Mouse (Mus musculus) liver, embryonic 15.5 days (tissue): ENCODE data around the gene Tnpo3. TPM values are rescaled to one million over a fixed set of nuclear protein-coding genes. Genes with fewer than 3 reads are reported as not detected.
A peak's percentile ranks its signal among the peaks of the same experiment; 100 is the strongest.

ENCODE experiments used
- ATAC-seq: fragments of 200-750 bp; cut with Nextera tagmentation; 2 replicates; pipeline ENCODE4 v1.8.0; 2017; ENCODE audit warnings: moderate number of reproducible peaks, mild to moderate bottlenecking, moderate library complexity; ENCODE audit not compliant: insufficient read depth
- H3K27ac ChIP-seq: fragments of 300-500 bp; sonication (generic); replicated peaks from 2 replicates; pipeline ENCODE4 v1.5.1; 2015; ENCODE audit warnings: mild to moderate bottlenecking, inconsistent platforms
- H3K27me3 ChIP-seq: fragments of 300-500 bp; sonication (generic); 2 replicates; pipeline ENCODE4 v1.6.1; 2015; ENCODE audit warnings: mild to moderate bottlenecking, inconsistent platforms
- H3K36me3 ChIP-seq: fragments of 300-500 bp; sonication (generic); replicated peaks from 2 replicates; pipeline ENCODE4 v1.6.1; 2015; ENCODE audit warnings: moderate library complexity, mild to moderate bottlenecking, inconsistent platforms
- H3K4me1 ChIP-seq: fragments of 300-500 bp; sonication (generic); replicated peaks from 2 replicates; pipeline ENCODE4 v1.6.1; 2015; ENCODE audit warnings: inconsistent platforms
- H3K4me2 ChIP-seq: fragments of 300-500 bp; sonication (generic); 2 replicates; pipeline ENCODE4 v1.6.1; 2015; ENCODE audit warnings: moderate library complexity, mild to moderate bottlenecking, inconsistent platforms
- H3K4me3 ChIP-seq: fragments of 300-500 bp; sonication (generic); replicated peaks from 2 replicates; pipeline ENCODE4 v1.5.1; 2015; ENCODE audit warnings: mild to moderate bottlenecking, inconsistent platforms
- H3K9ac ChIP-seq: fragments of 300-500 bp; sonication (generic); 2 replicates; pipeline ENCODE4 v1.6.1; 2015; ENCODE audit warnings: moderate library complexity, mild to moderate bottlenecking, inconsistent platforms
- H3K9me3 ChIP-seq: fragments of 300-500 bp; sonication (generic); replicated peaks from 2 replicates; pipeline ENCODE4 v1.6.1; 2016; ENCODE audit warnings: inconsistent platforms
- WGBS: fragments of 180-500 bp; shearing (Covaris S2); methylation state at CpG from one replicate; pipeline ENCODE4 v1.1.7; 2015; ENCODE audit warnings: mixed read lengths; ENCODE audit not compliant: insufficient replicate concordance; 5-methylcytosine and 5-hydroxymethylcytosine counted together
- polyA plus RNA-seq: library from polyadenylated mRNA; unstranded; fragments of >200 nt; fragmentation: Nextera tagmentation; extraction: Ambion mirVana; gene quantifications from 2 replicates; pipeline ENCODE4 v1.2.1, GENCODE M21; 2015

Gene Tnpo3
- polyA plus RNA-seq, 1 experiment from 2014 or later = 31.5 TPM

- no peak overlapping the region for H3K4me3 ChIP-seq
- H3K36me3 ChIP-seq = no peaks in the 10 kb centered on the region
- H3K9ac ChIP-seq = no peak overlapping the region
- H3K4me2 ChIP-seq = no peak overlapping the region
- H3K4me1 ChIP-seq = no peaks in the 10 kb centered on the region
- no peaks in the 10 kb centered on the region for H3K9me3 ChIP-seq
- H3K27me3 ChIP-seq = peaks cover 44% of the 10 kb centered on the region
- ATAC-seq = no peak
- no peak overlapping the region for H3K27ac ChIP-seq
- WGBS = 66% methylated on average over 4 of the region's 4 CpGs
Measured at GRCm38 (mm10) chr6:29636322-29637092, 26.8 kb upstream of the Tnpo3 start.

DNA sequence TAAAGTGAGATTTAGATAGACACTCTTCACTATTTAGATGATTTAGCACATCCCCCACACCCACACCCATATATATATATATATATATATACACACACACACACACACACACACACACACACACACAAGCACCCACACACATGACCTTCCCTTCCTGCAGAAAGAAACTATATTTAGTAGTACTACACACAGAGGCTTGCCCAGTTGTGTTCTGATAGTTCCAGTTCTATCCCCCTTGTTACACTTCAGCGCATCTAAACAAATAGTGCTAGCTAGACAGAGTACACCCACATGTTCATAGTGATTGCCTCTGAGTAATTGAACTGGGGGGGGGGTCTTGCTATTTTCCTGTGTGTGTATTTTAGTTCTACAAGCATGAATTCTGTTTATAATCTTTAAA is 24.9 kb upstream of the Tnpo3 start:
- Histone ChIP-seq H3K4me1 (no peaks in the 10 kb centered on the region), H3K27me3 (peaks cover 37% of the 10 kb centered on the region), H3K36me3 (no peaks in the 10 kb centered on the region), H3K27ac (no peak overlapping the region), H3K9ac (no peak overlapping the region), H3K4me2 (no peak overlapping the region), H3K9me3 (no peaks in the 10 kb centered on the region), H3K4me3 (no peak overlapping the region)
- ATAC-seq = no peak
- WGBS = 80% methylated on average over 1 of the region's 1 CpGs

GRCm38 (mm10) chr6:29632552-29633292 is 23.0 kb upstream of the Tnpo3 start:
- no peak for ATAC-seq
- H3K27ac ChIP-seq = no peak overlapping the region
- WGBS = 42% methylated on average over 12 of the region's 12 CpGs
- H3K4me3 ChIP-seq = no peak overlapping the region
- H3K9ac ChIP-seq = no peak overlapping the region
- H3K36me3 ChIP-seq = no peaks in the 10 kb centered on the region
- peaks cover 27% of the 10 kb centered on the region for H3K27me3 ChIP-seq
- no peaks in the 10 kb centered on the region for H3K9me3 ChIP-seq
- H3K4me1 ChIP-seq = no peaks in the 10 kb centered on the region
- H3K4me2 ChIP-seq = no peak overlapping the region

DNA sequence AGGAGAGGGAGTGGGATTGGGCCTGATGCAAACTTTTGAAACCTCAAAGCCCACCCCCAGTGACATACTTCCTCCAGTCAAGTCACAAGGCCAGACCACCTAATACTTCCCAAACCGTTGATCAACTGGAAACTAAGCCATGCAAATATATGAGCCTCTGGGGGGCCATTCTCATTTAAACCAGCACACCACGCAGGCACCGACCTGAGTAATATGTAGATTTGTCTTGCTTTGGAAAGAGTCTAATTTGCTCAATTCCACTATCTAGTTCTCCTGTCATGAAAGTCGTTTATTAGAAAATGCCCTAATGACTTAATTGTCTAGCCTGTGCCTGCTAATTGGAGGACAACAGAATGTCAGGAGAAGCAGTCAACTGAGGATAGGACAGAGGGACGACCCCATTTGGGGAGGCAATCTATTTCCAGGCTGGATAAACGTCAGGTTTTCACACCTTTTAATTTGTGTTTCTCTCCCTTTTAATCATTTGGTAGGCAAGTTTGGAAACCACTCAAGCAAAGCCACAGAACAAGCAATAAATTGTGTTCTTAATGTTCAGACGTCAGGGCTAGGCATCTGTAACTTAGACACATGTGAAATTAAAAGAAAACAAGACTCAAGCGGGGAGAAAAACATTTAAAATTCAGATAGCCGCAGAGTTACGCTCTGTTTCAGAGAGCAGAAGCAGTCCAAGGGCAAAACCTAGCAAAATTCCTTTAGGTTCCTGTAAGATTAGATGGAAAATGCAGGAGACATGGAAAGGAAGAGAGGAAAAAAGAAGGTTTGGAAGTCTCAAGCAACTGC is 22.3 kb upstream of the Tnpo3 start:
- H3K27me3 ChIP-seq = peaks cover 27% of the 10 kb centered on the region
- no peak overlapping the region for H3K4me3 ChIP-seq
- no peak overlapping the region for H3K27ac ChIP-seq
- H3K4me2 ChIP-seq = no peak overlapping the region
- H3K9ac ChIP-seq = no peak overlapping the region
- H3K9me3 ChIP-seq = no peaks in the 10 kb centered on the region
- 27% methylated on average over 10 of the region's 10 CpGs for WGBS
- H3K4me1 ChIP-seq = no peaks in the 10 kb centered on the region
- no peaks in the 10 kb centered on the region for H3K36me3 ChIP-seq
- ATAC-seq = no peak

DNA sequence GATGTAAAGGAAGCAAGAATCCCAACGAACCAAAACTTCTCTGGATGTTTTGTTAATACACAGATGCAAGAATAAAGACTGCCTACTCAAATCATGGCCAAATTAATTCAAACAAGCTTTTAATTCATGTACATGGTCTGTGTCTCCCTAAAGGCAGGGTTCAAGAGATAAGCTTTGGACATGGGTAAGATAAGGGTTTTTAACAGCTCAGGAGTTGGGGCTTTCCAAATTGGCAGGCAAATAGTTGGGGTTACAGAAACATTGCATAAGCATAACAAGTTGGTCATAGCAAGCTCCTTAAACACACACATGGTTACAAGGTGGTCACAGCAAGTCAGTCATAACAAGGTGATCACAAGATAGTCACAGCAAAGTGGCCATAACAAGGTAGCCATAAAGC is 20.5 kb upstream of the Tnpo3 start:
- no peak overlapping the region for H3K9ac ChIP-seq
- H3K9me3 ChIP-seq = no peaks in the 10 kb centered on the region
- WGBS = 67% methylated on average over 1 of the region's 1 CpGs
- H3K4me3 ChIP-seq = no peak overlapping the region
- no peak for ATAC-seq
- no peak overlapping the region for H3K27ac ChIP-seq
- peaks cover 26% of the 10 kb centered on the region for H3K27me3 ChIP-seq
- H3K36me3 ChIP-seq = no peaks in the 10 kb centered on the region
- H3K4me2 ChIP-seq = no peak overlapping the region
- H3K4me1 ChIP-seq = no peaks in the 10 kb centered on the region

DNA sequence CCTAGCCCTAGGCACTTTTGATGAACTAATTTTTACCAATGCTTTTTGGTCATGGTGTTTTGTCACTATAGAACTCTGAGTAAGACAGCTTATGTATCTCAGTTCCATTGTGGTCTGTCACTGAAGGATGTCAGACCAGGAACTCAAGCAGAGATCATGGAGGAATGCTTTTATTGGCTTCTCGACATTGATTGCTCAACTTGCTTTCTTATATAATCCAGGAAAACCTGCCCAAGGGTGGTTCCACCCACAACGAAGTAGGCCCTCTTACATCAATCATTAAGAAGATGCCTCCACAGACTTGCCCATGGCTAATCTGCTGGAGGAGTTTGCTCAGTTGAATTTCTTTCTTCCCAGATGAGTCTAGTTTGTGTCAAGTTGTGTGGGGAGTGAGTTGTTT is 18.1 kb upstream of the Tnpo3 start:
- ATAC-seq = no peak
- Histone ChIP-seq H3K27ac (no peak overlapping the region), H3K9ac (no peak overlapping the region), H3K36me3 (no peaks in the 10 kb centered on the region), H3K4me3 (no peak overlapping the region), H3K4me2 (no peak overlapping the region), H3K9me3 (no peaks in the 10 kb centered on the region), H3K27me3 (peaks cover 18% of the 10 kb centered on the region), H3K4me1 (no peaks in the 10 kb centered on the region)
- WGBS = 63% methylated on average over 2 of the region's 2 CpGs

DNA sequence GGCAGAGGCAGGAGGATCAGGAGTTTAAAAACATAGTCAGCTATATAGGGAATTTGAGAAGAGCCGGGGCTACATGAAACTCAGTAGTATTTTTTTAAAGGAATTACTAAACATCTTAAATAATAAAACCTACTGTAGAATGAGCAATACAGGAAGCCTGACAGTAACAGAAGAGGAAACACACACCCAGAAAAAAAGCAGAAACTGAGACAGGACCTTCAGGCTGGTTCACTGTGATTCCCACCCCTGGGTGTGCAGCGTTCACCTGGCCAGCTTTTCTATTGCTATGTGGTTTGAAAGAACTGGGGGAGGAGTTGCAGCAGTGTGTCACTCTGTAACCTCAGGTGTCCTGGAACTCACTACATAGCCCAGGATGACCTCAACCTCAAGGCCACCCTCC is 14.2 kb upstream of the Tnpo3 start:
- Histone ChIP-seq H3K27ac (no peak overlapping the region), H3K27me3 (peaks cover 15% of the 10 kb centered on the region; the same call in 1 of the 2 replicates), H3K9ac (no peak overlapping the region), H3K4me2 (no peak overlapping the region), H3K36me3 (no peaks in the 10 kb centered on the region), H3K4me3 (no peak overlapping the region), H3K9me3 (no peaks in the 10 kb centered on the region; the same call in 1 of the 2 replicates), H3K4me1 (no peaks in the 10 kb centered on the region)
- ATAC-seq = no peak
- WGBS = 37% methylated on average over 2 of the region's 2 CpGs

- H3K9ac ChIP-seq = no peak overlapping the region
- ATAC-seq = no peak
- no peak overlapping the region for H3K4me2 ChIP-seq
- peaks cover 26% of the 10 kb centered on the region for H3K27me3 ChIP-seq
- WGBS = 33% methylated on average over 6 of the region's 6 CpGs
- H3K36me3 ChIP-seq = no peaks in the 10 kb centered on the region
- no peak overlapping the region for H3K27ac ChIP-seq
- H3K9me3 ChIP-seq = no peaks in the 10 kb centered on the region; the same call in 1 of the 2 replicates
- no peaks in the 10 kb centered on the region for H3K4me1 ChIP-seq
- H3K4me3 ChIP-seq = no peak overlapping the region
Measured at GRCm38 (mm10) chr6:29622273-29622672, 12.6 kb upstream of the Tnpo3 start.

- no peak overlapping the region for H3K4me3 ChIP-seq
Measured at GRCm38 (mm10) chr6:29620840-29621543, 11.3 kb upstream of the Tnpo3 start.

DNA sequence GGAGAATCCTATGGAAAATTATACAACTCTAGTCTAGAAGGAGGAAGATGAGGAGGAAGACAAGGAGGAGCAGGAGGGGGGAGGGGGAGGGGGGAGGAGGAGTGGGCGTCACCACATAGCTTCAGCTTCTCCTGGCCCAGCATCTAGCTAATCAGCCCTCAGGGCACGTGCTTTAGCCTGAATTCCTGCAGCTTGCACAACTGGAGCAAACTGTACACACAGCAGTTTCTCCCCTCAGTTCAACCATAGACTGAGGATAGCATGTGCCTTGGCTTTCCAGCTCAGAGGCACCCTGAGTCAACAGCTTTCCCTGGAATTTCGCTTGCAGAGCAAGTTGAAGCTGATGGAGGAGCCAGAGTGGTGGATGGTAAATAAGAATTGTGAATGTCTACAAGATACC is 10.5 kb upstream of the Tnpo3 start:
- Histone ChIP-seq H3K27me3 (peaks cover 38% of the 10 kb centered on the region), H3K9me3 (no peaks in the 10 kb centered on the region; the same call in 1 of the 2 replicates), H3K9ac (no peak overlapping the region), H3K27ac (no peak overlapping the region), H3K36me3 (no peaks in the 10 kb centered on the region), H3K4me3 (no peak overlapping the region), H3K4me1 (no peaks in the 10 kb centered on the region), H3K4me2 (no peak overlapping the region)
- WGBS = 21% methylated on average over 3 of the region's 3 CpGs
- no peak for ATAC-seq

More at GRCm38 (mm10) chr6:29620840-29621543, 11.3 kb upstream of the Tnpo3 start:
- H3K27me3 ChIP-seq = peaks cover 38% of the 10 kb centered on the region
- no peak for ATAC-seq
- 47% methylated on average over 17 of the region's 17 CpGs for WGBS
- no peaks in the 10 kb centered on the region for H3K36me3 ChIP-seq
- no peak overlapping the region for H3K27ac ChIP-seq
- no peaks in the 10 kb centered on the region; the same call in 1 of the 2 replicates for H3K9me3 ChIP-seq
- H3K4me1 ChIP-seq = no peaks in the 10 kb centered on the region
- no peak overlapping the region for H3K9ac ChIP-seq
- 0 out of 2 replicates have a peak overlapping the region, but pooled peaks have one; percentile 6 for H3K4me2 ChIP-seq
